Mouse (Mus musculus) adrenal gland (tissue): ENCODE data around the gene Ptpn18.
"Not testable (repeated sequence)": the region's sequence is repeated elsewhere in the genome, so short reads cannot be mapped to it uniquely, and the experiment has no call there.

Experiments used
- intact Hi-C: fragments of 180-260 bp; cut with DNase I; formaldehyde crosslinking; loops from one replicate; pipeline ENCODE4 v1.15.1; 2025
- long read RNA-seq, 2 experiments: library from polyadenylated mRNA; unstranded; transcript quantifications; one replicate each; pipeline ENCODE4 v2.0.0; 2020; ENCODE audit warnings: borderline replicate concordance in 1 of 2; ENCODE audit not compliant: insufficient replicate concordance in 1 of 2

Ptpn18 gene
- long read RNA-seq, experiment 1, partial matches to known transcripts, result 10 of 10 reads
- long read RNA-seq, experiment 1, other reads (novel, unspliced or antisense), result 0 of 10 reads
- long read RNA-seq, experiment 2, partial matches to known transcripts, result 5 of 5 reads
- long read RNA-seq, experiment 2, other reads (novel, unspliced or antisense), result 0 of 5 reads

DNA sequence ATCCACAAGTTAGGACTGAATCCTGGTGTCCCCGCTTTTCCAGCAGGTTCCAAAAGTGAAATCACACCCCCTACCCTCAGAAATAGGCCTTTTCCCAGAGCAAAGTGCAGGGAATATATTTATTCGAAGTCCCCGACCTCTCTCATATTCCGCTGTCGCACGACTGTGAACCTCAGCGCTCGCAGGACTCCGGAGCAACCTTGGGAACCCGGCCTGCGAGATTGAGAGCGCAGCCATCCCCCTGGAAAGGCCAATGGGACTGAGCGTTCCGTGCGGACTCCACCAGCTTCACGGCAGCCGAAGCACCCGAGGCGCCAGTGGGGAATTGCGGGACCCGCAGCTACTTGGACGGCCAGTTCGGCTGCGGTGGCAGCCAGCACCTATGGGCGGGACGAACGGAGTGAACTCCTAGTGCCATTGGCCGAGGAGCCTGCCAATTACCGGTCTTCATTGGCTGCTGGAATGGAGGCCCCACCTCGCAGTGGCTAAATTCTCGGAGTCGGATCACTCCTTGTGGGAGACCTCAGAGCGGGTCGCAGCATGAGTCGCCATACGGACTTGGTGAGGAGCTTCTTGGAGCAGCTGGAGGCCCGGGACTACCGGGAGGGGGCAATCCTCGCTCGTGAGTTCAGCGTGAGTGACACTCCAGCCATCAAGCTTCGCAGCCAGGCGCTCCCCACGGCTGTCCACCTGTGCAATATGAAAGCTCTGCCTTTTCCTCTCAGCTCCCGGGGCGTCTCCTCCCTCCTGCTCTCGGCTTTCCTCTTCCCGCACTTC is at the start of gene Ptpn18:
Ptpn18 (plus strand) TSS at position 479 of the 777 bp plus-strand sequence.
- intact Hi-C loops, result no loop called here

DNA sequence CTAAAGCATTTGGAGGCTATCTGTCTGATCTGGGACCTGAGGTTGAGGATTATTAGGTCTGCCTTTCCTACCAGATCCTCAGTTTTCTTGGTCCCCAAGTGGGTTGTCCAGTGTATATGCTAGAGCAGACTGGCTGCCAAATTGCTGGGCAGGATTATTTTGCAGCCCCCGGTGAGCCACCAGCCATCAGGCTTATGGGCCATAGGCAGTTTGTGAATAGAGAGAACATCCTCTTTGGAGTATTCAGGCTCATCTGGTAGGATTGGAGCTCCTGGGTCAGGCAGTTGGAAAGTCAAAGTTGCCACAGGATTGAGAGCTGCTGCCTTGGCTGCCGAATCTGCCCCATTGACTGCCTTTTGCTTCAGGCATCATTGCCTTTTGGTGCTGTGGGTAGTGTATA is 31.1 kb upstream of the Ptpn18 start:
- intact Hi-C loops, result no loop called here

DNA sequence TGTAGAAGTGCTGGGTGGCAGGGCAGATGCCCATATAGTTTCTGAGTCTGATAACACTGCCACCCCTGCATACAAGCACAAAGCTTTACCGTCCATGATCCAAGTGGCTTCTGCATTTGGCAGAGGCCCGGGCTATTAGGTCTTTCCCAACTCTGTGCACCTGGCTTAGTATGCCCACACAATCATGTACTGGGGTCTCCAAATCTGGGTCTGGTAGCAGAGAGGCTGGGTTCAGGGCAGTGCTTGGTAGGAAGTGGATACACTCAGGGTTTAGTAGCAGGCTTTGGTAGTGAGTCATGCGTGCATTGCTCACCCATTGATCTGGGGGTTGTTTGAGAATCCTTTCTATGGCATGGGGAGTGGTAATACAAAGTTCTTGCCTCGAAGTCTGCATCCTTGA is 30.3 kb upstream of the Ptpn18 start:
- intact Hi-C loops, result no loop called here

DNA sequence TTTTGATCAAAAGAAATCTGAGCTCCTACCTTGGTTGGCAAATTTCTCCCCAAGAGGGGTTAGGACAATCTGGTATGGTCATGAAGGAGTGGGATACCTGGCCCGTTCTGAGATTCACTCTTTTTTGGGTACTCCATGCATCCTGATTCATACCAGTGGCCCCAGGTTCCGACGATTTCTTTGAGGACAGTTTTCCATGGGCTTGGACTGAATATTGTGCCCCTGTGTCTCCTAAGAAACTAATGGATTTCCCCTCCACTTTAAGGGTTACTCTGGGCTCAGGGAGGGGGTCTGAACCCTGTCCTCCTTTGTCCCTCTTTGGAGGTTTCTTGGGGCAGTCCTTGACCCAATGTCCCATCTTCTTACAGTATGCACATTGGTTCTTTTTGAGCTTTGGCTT is 28.6 kb upstream of the Ptpn18 start:
- intact Hi-C loops, result no loop called here

DNA sequence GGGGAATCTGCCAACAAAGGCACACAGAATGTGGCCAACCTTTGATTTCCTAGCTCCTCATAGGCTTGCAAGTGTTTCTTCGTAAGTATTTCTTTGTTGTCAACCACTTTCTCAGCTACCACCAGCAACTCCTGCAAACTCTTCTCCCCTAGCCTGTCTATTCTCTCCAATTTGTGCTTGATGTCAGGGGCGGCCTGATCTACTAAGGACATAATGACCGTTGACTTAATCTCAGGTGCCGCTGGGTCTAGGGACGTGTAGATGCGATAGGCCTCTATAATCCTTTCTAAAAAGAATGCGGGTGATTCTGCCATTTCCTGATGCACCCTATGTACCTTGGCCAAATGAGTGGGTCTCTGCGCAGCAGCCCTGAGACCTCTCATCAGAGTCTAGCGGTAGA is 28.1 kb upstream of the Ptpn18 start:
- intact Hi-C loops, result no loop called here

DNA sequence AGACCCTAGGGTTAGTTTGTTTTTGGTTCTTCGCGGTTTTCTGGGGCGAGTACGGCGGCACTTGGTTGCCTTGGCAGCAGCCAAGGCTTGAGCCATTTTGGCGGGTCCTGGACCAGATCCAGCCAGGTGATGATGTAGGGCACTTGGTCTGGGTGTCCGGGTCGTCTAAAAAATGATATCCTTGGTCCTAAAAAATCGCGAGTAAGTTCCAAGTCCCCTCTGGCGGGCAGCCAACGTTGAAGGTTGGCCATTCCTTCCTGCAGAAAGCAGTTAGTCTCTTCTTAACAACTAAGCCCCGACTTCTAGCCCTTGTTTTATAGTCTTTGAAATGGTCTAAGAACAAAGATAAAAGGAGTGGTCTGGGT is 27.2 kb upstream of the Ptpn18 start:
- intact Hi-C loops, result no loop called here

DNA sequence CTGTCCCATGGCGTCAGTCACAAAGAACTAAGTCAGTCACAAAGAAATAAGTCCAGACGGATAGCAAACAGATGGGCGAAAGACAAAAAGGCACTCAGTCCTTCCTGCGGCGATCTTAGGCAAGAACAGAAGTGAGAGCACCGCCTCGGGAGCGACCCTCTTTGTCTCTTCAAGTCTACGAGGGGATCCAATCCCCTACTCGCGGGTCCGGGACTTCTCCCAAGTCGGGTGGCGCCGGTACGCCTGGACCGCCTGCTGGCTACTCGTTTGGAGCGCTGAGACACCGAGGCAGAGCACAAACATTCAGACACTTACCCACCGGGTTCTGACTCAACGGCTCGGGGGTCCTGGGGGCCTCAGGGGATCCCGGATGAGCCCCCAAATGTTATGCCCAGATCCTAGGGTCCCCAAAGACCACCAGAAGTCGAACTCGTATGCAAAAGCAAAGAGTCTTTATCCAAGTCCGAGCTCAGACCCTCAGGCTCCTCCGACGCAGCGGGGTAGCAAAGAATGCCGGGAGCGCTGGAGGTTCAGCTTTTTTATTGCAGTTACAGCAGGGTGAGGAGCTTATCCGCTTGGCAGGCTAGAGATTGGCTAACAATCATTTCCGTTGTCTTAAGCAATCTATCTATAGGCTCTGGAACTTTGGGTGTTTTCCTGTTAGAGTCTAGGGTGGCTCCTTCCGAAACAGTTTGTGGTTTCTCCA is 26.6 kb upstream of the Ptpn18 start:
- intact Hi-C loops, result no loop called here

DNA sequence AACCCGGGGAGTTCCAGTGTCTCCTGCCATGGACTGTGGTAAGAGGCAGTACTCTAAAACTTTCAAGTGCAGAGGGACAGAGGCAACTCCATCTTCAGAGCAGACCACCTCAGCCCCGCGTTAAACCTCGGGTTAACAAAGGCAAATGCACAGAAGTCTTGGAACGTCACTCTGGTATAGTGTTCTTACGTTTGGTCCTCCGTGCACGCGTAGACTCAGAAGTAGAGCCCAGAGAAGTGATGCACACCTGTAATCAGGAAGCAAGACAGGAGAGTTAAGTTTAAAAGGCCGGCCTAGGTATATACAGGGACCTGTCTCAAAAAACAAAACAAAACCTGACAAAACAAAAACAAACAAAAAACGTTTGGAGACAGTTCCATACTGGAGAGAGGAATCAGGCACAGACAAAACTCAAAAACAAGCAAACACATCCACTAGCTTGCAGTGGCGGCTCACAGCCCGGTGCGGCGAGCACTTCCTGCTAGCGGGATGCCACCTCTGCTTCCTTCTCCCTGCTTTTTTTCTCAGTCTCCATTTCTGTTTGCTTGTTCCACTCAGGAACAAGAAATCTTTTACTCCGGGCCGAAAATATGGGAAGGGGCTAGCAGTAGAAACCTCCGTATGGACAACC is 25.6 kb upstream of the Ptpn18 start:
- intact Hi-C loops, result no loop called here

DNA sequence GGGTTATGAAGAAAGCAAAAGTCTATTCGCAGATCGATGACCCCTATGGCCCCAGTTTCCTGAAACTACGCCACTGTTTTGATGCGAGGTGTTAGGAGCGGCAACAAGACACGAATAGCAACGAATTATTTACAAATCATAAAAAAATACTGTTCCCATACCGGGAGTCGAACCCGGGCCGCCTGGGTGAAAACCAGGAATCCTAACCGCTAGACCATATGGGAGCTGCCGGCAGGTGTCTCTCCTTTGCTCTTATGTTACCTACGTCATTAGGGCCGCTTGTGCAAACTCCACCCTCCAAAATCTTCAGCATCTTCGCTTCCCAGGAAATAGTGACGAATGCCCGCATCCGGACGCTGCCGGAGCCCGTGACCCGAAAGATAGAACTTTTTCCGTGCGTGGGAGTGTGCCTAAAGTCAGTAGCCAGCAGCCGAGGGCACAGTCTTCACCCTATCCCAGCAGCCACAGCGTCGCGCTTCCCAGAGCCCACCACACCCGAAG is 24.9 kb upstream of the Ptpn18 start:
- intact Hi-C loops, result no loop called here

DNA sequence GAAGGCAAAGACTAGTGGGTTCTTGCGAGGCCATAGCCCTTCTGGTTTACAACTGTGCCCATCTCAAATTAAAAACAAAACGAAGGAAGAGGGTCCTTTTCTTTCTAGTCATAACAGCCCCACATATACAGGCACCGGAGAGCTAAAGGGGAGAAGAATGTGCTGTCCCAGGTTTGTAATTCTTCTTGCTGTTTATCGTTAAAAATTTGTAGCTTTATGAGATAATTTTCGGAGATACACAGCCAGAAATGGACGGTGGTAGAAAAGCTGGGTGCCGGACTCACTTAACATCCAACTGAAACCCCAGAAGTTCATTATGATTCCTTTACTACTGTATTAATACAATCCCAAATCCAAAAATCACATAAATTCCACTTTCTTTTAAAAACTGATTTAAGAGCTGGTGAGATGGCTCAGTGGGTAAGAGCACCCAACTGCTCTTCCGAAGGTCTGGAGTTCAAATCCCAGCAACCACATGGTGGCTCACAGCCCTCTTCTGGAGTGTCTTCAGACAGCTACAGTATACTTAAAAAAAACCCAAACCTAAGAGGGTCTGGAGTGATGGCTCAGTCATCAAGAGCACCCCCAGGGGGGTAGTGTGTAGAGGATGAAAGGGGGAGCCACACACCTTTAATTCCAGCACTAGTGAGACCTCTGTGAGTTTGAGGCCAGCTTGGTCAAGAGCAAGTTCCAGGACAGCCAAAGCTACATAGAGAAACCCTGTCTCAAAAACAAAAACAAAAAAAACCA is 24.0 kb upstream of the Ptpn18 start:
- intact Hi-C loops, result no loop called here

DNA sequence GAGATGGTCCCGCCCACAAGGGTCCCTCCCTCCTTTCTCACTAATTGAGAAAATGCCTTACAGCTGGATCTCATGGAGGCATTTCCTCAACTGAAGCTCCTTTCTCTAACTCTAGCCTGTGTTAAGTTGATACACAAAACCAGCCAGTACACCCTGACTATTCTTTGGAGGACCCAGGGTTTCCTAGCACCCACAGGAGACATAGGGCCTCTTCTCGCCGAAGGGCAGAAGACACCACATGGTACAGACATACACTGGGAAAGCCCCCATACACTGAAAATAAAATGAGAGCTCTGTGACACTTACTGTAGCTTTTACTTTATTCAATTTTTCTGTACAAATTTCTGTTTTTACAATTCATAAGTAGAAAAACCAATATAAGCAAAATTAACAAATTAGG is 23.2 kb upstream of the Ptpn18 start:
- intact Hi-C loops, result no loop called here

DNA sequence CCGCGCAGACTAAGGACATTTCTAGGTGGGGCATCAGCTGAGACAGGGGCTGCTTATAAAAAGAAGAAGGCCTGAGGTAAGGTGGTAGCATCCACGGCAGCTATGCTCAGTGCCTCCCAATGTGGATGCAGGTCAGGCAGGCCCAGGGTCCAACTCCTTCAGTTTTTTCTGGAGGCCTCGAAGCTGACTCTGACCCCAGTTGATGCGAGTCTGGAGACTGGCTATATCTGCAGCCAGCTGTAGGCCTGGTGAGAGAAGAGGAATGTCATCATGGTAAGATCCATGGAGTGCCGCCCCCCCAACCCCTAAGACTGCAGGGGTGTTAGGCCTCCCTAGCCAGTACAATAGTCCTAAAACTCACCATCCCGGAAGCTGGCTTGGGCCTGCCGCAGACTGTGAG is 22.2 kb upstream of the Ptpn18 start:
- intact Hi-C loops, result not testable (repeated sequence)

DNA sequence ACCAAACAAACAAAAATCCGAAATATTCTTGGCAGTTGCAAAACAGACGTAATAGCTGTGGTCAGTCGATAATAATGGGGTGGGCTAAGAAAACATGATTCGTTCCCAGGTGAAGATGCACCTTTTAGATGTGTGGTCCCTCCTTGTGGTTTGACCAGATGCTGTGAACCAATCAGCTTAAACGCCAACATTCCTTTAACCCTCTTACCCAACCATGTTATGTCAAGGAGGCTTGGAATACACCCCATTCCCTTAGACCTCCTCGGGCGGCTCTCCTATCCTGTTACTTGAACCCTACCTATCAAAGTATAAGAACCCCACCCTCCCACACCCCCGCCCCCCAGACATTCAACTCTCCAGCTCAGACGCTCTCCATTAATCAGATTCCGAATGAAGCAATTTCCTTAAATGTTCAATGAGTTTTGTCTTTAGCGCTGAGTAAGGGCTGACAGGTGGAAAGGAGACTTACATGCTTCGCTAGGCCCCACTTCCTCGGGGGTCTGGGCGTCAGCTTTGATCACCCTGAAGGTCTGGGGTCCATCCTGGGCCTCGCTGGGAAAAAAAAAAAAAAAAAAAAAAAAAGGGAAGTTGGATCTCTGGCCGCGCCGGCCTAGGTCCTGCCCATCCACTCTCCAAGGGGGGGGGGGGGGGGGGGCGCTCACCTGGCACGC is 21.0 kb upstream of the Ptpn18 start:
- intact Hi-C loops, result no loop called here

DNA sequence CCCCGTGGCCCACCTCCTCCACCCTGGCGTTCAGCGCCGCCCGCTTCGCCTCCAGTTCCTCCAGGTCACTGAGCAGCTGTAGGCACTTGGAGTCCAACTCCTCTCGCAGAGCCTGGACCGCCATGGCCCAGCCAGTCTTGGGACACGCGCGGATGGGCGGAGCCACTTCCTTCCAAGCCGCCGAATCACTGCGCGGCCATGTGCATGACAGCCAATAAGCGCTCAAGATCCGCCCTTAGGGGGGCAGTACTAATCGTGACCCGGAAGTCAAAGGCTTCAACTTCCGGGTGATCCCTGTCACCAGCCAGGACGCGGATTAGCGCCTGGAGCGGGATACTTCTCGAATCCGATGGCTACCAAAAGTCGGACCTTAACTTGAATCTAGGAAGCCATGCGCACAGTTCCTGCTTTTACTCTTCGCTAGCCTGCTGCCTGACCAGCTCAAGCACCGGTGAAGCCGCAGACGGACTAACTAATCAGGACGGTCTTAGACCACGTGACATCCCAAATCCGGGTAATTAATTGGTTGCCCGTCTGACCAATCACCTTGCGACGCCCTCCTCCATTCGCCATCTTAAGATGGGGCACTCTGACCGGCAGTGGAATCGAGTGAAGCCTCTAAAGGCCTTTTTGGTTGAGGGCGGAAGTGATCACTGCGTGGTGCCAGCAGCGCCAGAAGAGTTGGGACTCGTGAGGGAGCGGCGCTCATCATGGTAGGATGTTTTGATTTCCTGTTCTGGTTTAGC is 20.2 kb upstream of the Ptpn18 start, which contains the start of the genes Ccdc115 and Imp4:
Ccdc115 (minus strand) TSS at position 458 of the 746 bp plus-strand sequence.
Imp4 (plus strand) TSS at position 637 of the 746 bp plus-strand sequence.
- intact Hi-C loops, result no loop called here

DNA sequence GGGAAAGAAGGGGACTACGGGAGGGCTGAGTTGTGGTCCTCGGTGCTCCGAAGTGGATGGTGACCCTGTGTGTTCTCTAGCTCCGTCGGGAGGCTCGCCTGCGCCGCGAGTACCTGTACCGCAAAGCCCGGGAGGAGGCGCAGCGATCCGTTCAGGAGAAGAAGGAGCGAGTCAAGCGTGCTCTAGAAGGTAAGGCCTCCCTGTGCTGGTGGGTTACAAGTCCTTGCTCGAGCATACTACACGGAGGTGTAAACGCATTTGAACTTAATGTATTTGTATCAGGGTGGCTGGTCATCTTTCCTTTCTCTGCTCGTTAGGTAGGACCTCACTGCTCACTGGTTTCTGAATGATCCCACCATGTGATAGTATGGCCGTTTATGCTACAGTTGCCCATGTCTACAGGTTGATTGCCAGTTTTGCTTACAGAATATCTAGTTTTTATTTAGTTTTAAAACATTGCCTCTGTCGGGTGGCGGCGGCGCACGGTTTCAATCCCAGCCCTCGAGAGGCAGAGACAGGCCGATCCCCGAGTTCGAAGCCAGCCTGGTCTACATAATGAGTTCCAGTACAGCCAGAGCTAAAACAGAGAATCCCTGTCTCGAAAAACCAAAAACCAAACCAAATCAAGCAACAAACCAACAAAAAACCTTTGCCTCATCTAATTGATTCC is 19.5 kb upstream of the Ptpn18 start:
- intact Hi-C loops, result no loop called here

DNA sequence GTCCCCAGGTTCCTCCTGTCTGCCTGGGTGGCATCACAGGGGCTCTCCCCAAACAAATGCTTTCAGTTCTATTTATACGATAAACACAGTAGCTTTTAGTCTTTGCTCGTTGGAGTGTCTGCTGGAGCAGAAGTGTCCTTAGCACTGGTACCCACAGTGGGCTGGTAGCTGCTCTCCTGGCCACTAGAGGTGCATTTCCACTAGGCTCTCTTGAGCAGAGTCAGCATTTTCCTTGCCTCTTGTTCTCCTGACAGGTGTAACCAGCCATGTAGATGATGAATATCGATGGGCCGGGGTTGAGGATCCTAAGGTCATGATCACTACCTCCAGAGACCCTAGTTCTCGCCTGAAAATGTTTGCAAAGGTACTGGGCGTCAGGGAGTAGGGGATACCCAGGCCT is 16.4 kb upstream of the Ptpn18 start:
- intact Hi-C loops, result no loop called here

DNA sequence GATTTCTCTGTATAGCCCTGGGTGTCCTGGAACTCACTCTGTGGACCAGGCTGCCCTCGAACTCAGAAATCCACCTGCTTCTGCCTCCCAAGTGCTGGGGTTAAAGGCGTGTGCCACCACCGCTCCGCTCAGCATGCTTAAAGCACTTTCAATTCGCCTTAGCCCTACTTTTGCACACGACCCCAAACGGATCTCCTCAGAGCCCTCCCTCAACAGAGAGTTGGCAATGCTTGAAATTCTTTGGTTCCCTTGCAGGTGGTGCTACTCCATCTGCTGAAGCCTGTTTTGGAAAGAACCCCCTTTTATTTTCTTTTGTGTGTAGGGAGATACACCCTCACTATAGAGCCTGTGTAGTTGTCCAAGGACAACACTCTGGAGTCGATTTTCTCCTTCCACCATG is 1.1 kb upstream of the Ptpn18 start:
- intact Hi-C loops, result no loop called here

DNA sequence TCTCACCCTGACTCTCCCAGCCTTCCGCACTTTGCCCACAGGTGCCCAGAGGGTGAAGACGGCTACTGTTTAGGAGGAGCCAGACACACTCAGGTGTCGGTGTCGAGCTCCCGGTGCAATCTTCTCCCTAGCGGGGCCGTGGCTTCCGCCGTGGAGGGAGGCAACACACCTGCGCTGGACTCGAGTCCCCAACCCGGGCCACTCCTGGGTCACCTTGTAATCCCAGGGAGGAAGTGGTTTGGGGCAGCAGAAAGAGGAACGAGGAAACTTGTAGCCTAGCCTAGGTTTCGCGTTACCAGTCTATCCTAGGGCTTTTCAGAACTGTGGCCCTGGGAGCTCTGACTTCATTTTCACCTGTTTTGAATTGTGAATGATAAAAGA is 489 bp downstream of the Ptpn18 start:
- intact Hi-C loops, result no loop called here

DNA sequence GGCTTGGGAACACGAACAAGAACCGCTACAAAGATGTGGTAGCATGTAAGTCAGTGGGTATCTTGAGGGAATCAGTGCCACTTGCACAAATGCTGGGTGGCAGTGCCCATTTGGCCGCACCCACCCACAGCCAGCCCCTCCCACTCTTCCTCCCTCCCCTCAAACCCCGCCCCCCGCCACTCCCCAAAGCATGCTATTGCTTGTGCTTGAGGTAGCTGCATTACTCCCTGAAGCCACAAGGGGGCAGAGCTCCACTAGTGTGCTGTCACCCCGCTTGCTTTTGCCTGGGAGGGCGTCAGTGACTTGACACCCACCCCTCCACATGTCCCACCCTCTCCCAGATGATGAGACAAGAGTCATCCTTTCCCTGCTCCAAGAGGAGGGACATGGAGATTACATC is 3.2 kb downstream of the Ptpn18 start:
- intact Hi-C loops, result no loop called here
